Mouse (Mus musculus): Measurements from ENCODE around the gene Prss48. TPM values are rescaled to one million over a fixed set of nuclear protein-coding genes. Genes with fewer than 3 reads are reported as not detected.

Gene Prss48
- total and polyA plus RNA-seq, 2 experiments from 2014 or later: not detected

DNA sequence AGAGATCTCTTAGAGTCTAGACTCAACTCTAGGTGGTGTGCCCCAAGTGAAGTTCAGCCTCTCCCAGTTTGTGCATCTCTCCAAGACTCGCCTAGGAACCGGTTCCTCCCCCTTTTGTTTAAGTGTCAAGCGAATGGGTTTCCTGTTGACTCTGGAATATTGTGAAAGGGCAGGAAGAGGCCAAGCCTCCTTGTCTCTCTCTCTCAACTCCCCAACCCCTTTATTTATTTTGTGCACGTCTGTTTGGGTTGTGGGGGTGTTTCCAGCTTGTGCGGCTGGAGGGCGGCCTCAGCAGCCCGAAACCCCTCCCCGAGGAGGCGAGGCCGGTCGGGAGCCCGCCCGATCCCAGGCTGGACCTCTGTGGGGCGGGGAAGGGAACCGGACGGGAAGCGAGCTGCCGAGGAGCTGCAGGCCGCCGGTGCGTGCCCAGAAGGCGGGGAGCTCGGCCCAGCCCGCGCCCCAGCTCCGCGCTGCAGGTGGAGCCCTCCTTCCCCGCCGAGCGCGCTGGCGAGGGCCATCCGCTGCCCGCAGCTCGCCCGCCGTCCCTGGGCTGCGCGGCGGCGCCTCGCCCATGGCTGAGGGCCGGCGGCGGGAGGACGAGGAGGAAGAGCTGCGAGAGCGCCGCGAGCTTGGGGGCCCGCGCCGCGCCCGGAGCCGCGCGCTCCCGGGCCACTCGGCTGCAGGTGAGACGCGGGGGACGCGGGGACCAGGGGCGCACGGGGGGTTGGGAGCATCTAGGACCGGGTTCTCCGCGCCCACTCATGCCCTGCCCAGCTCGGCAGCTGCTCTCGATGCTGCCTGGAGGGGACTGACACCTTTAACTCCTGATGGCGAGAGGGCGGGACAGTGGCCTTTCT, 31.3 kb downstream of the Prss48 start, which contains the start of gene Sh3d19:
Gene Sh3d19 (plus strand): TSS at position 368 of the 857 bp plus-strand sequence.
- Histone ChIP-seq H3K9me3 (ENCODE audit: low read length) (no peaks in the 10 kb centered on the region), H3K4me1 (ENCODE audit: insufficient read depth) (peaks cover 5% of the 10 kb centered on the region; the same call in 1 of the 2 replicates), H3K9ac (peak within 1 kb of the TSS; percentile 86), H3K27ac (ENCODE audit: low read depth, low read length) (peak within 1 kb of the TSS; percentile 72), H3K4me3 (ENCODE audit: low read depth, low read length) (peak within 1 kb of the TSS; percentile 94), H3K27me3 (ENCODE audit: insufficient read depth, low read length) (no peaks in the 10 kb centered on the region), H3K4me2 (ENCODE audit: low read depth) (peak within 1 kb of the TSS; percentile 83), H3K36me3 (ENCODE audit: insufficient read depth) (no peaks in the 10 kb centered on the region)
- WGBS: under 1% methylated on average over 55 of the region's 73 CpGs
- ATAC-seq: peak; percentile 89
- no peak for TF ChIP-seq CTCF (IDR thresholded peaks at IDR 0.05; ENCODE audit: low read depth)
- DNase-seq: peak; percentile 68

DNA sequence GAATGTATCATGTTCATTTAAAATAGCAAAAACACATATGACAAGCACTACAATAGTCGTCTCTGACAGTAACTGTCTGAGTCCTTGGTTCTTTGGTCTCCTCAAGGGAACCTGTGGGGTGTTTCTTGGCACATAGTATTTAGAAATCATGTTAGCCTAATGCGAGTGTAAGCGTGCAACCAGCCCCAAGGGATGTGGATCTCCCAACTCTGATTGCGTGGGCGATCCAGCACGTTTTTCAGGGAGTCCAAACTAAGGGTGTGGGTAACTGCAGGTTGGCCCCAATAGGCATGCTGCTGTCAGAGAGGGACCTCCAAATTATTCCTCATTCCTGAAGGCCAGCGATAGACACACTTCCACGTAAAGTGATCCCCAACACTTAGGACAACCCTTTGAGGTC, 33.3 kb downstream of the Prss48 start:
- no peak for ATAC-seq
- TF ChIP-seq CTCF (IDR thresholded peaks at IDR 0.05; ENCODE audit: low read depth): no peak
- WGBS: 92% methylated on average over 8 of the region's 8 CpGs

DNA sequence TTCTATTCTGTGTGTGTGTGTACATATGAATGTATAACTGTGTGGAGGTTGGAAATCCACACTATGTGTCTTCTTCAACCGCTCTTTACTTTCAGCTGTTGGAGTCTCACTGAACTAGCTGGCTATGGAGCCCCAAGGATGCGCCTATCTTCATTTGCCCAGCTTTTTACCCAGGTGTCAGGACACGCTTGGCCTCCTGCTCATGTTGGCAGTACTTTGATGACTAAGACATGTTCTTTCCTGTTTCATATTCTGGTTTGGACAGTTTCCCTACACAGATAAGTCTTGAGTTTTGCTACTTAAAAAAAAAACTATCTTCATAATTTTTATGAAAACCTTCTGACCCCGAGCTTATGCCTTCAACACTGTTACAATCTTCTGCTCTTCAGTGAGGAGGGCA, 36.8 kb downstream of the Prss48 start:
- Histone ChIP-seq H3K27ac (ENCODE audit: low read depth, low read length) (no peak overlapping the region), H3K9me3 (ENCODE audit: low read length) (0 out of 2 replicates have a peak, but pooled peaks cover 4% of the 10 kb centered on the region), H3K4me3 (ENCODE audit: low read depth, low read length) (no peak overlapping the region), H3K9ac (no peak overlapping the region), H3K4me1 (ENCODE audit: insufficient read depth) (peaks cover 3% of the 10 kb centered on the region; the same call in 1 of the 2 replicates), H3K36me3 (ENCODE audit: insufficient read depth) (no peaks in the 10 kb centered on the region), H3K4me2 (ENCODE audit: low read depth) (no peak overlapping the region), H3K27me3 (ENCODE audit: insufficient read depth, low read length) (no peaks in the 10 kb centered on the region)
- no peak for TF ChIP-seq CTCF (IDR thresholded peaks at IDR 0.05; ENCODE audit: low read depth)
- WGBS: 87% methylated on average over 4 of the region's 4 CpGs
- DNase-seq: no peak
- no peak for ATAC-seq

More for the DNA sequence above, 33.3 kb downstream of the Prss48 start:
- Histone ChIP-seq H3K9ac (no peak overlapping the region), H3K4me1 (ENCODE audit: insufficient read depth) (peaks cover 5% of the 10 kb centered on the region; the same call in 1 of the 2 replicates), H3K27ac (ENCODE audit: low read depth, low read length) (no peak overlapping the region), H3K27me3 (ENCODE audit: insufficient read depth, low read length) (no peaks in the 10 kb centered on the region), H3K9me3 (ENCODE audit: low read length) (no peaks in the 10 kb centered on the region), H3K4me2 (ENCODE audit: low read depth) (no peak overlapping the region), H3K36me3 (ENCODE audit: insufficient read depth) (no peaks in the 10 kb centered on the region), H3K4me3 (ENCODE audit: low read depth, low read length) (no peak overlapping the region)
- DNase-seq: no peak

DNA sequence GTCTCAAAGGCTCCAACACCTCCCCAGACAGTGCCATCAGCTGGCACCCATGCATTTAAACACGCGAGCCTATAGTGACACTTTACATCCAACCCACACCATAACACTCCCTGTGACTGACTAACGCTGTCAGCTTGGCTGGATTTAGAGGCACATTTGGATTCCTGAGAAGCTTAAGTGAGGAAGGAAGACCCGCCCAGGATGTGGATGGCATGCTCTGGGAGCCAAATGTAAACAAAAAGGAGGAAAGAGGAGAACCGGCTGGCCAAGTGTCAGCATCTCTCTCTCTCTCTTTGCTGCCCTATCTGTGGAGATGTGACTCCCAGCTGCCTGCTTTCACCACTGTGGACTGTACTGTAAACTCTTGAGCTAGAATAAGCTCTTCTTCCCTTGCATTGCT, 41.2 kb downstream of the Prss48 start:
- DNase-seq: no peak
- Histone ChIP-seq H3K4me1 (ENCODE audit: insufficient read depth) (no peaks in the 10 kb centered on the region), H3K9me3 (ENCODE audit: low read length) (0 out of 2 replicates have a peak, but pooled peaks cover 4% of the 10 kb centered on the region), H3K36me3 (ENCODE audit: insufficient read depth) (no peaks in the 10 kb centered on the region), H3K4me2 (ENCODE audit: low read depth) (no peak overlapping the region), H3K4me3 (ENCODE audit: low read depth, low read length) (no peak overlapping the region), H3K27ac (ENCODE audit: low read depth, low read length) (no peak overlapping the region), H3K9ac (no peak overlapping the region), H3K27me3 (ENCODE audit: insufficient read depth, low read length) (no peaks in the 10 kb centered on the region)
- peak; percentile 23; the same call in 1 of the 2 replicates for ATAC-seq
- WGBS: 44% methylated on average over 5 of the region's 5 CpGs
- no peak for TF ChIP-seq CTCF (IDR thresholded peaks at IDR 0.05; ENCODE audit: low read depth)

GRCm38 (mm10) chr3:85959669-85960068, 42.6 kb downstream of the Prss48 start:
- no peak overlapping the region for H3K9ac ChIP-seq
- WGBS: 100% methylated on average over 1 of the region's 1 CpGs
- TF ChIP-seq CTCF (IDR thresholded peaks at IDR 0.05; ENCODE audit: low read depth): no peak
- no peak overlapping the region for H3K4me2 ChIP-seq (ENCODE audit: low read depth)
- H3K9me3 ChIP-seq (ENCODE audit: low read length): 0 out of 2 replicates have a peak, but pooled peaks cover 4% of the 10 kb centered on the region
- no peak overlapping the region for H3K4me3 ChIP-seq (ENCODE audit: low read depth, low read length)
- no peaks in the 10 kb centered on the region for H3K36me3 ChIP-seq (ENCODE audit: insufficient read depth)
- no peak for ATAC-seq
- no peak for DNase-seq
- no peaks in the 10 kb centered on the region for H3K27me3 ChIP-seq (ENCODE audit: insufficient read depth, low read length)
- no peaks in the 10 kb centered on the region for H3K4me1 ChIP-seq (ENCODE audit: insufficient read depth)
- no peak overlapping the region for H3K27ac ChIP-seq (ENCODE audit: low read depth, low read length)

DNA sequence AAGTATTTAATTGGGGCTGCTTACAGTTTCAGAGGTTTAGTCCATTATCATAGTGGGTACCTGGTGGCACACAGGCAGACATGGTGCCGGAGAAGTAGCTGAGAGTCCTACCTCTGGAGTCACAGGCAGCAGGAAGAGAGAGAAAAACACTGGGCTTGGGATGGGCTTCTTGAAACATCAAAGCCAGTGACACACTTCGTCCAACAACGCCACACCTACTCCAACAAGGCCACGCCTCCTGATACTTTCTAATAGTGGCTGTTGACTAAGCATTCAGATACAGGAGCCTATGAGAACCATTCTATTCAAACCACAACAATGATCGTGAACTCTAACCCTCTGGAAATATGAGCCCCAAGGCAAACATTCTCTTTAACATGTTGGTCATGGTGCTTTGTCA, 46.6 kb downstream of the Prss48 start:
- Histone ChIP-seq H3K9me3 (ENCODE audit: low read length) (no peaks in the 10 kb centered on the region), H3K4me1 (ENCODE audit: insufficient read depth) (no peaks in the 10 kb centered on the region), H3K27me3 (ENCODE audit: insufficient read depth, low read length) (no peaks in the 10 kb centered on the region), H3K36me3 (ENCODE audit: insufficient read depth) (no peaks in the 10 kb centered on the region), H3K4me2 (ENCODE audit: low read depth) (no peak overlapping the region), H3K27ac (ENCODE audit: low read depth, low read length) (no peak overlapping the region), H3K4me3 (ENCODE audit: low read depth, low read length) (no peak overlapping the region), H3K9ac (no peak overlapping the region)
- WGBS: 87% methylated on average over 5 of the region's 5 CpGs
- TF ChIP-seq CTCF (IDR thresholded peaks at IDR 0.05; ENCODE audit: low read depth): no peak
- ATAC-seq (no peak), DNase-seq (no peak)

DNA sequence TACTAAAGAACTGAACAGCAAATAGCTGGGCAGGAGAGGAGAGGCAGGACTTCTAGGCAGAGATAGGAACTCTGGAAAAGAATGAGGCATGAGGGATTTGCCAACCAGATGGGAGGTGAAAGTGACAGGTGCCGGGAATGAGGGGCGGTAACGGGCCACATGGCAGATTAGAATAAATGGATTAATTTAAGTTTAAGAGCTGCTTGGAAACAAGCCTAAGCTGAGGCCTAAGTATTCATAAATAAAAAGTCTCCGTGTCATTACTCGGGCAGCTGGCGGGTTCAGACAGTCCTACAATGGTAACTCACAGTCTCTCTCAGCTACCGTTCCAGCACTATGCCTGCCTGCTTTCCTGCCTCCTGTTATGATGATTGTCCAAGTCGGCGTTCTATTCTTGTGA, 47.0 kb downstream of the Prss48 start:
- no peak for TF ChIP-seq CTCF (IDR thresholded peaks at IDR 0.05; ENCODE audit: low read depth)
- Histone ChIP-seq H3K36me3 (ENCODE audit: insufficient read depth) (no peaks in the 10 kb centered on the region), H3K9ac (no peak overlapping the region), H3K27me3 (ENCODE audit: insufficient read depth, low read length) (no peaks in the 10 kb centered on the region), H3K27ac (ENCODE audit: low read depth, low read length) (no peak overlapping the region), H3K4me2 (ENCODE audit: low read depth) (no peak overlapping the region), H3K4me3 (ENCODE audit: low read depth, low read length) (no peak overlapping the region), H3K4me1 (ENCODE audit: insufficient read depth) (no peaks in the 10 kb centered on the region), H3K9me3 (ENCODE audit: low read length) (no peaks in the 10 kb centered on the region)
- no peak for ATAC-seq
- 47% methylated on average over 9 of the region's 9 CpGs for WGBS
- no peak for DNase-seq

All from forebrain, postnatal 0 days (tissue).